Mouse (Mus musculus) heart, embryonic 11.5 days (tissue): Measurements from ENCODE around the gene Crygb. TPM values are rescaled to one million over a fixed set of nuclear protein-coding genes. Genes with fewer than 3 reads are reported as not detected.

Source experiments
- ATAC-seq: fragments of 200-750 bp; cut with Nextera tagmentation; replicated peaks from 2 replicates; pipeline ENCODE4 v1.8.0; 2017; ENCODE audit warnings: moderate library complexity; ENCODE audit not compliant: insufficient number of reproducible peaks, low FRiP score, low TSS enrichment
- H3K27ac ChIP-seq: fragments of 300-500 bp; sonication (generic); 2 replicates; pipeline ENCODE4 v1.5.1; 2014; ENCODE audit warnings: mild to moderate bottlenecking, low read depth, low read length
- H3K27me3 ChIP-seq: fragments of 300-500 bp; sonication (generic); 2 replicates; pipeline ENCODE4 v1.6.1; 2014; ENCODE audit warnings: mild to moderate bottlenecking, low read length, mixed read lengths; ENCODE audit not compliant: control insufficient read depth, insufficient read depth
- H3K36me3 ChIP-seq: fragments of 300-500 bp; sonication (generic); 2 replicates; pipeline ENCODE4 v1.6.1; 2014; ENCODE audit warnings: mild to moderate bottlenecking, low read length, moderate library complexity, mixed read lengths; ENCODE audit not compliant: control insufficient read depth, insufficient read depth
- H3K4me1 ChIP-seq: fragments of 300-500 bp; sonication (generic); 2 replicates; pipeline ENCODE4 v1.6.1; 2014; ENCODE audit warnings: low read length; ENCODE audit not compliant: control insufficient read depth, insufficient read depth
- H3K4me2 ChIP-seq: fragments of 300-500 bp; sonication (generic); 2 replicates; pipeline ENCODE4 v1.6.1; 2014; ENCODE audit warnings: mild to moderate bottlenecking, moderate library complexity
- H3K4me3 ChIP-seq: fragments of 300-500 bp; sonication (generic); 2 replicates; pipeline ENCODE4 v1.5.1; 2014; ENCODE audit warnings: low read depth, low read length
- H3K9ac ChIP-seq: fragments of 300-500 bp; sonication (generic); 2 replicates; pipeline ENCODE4 v1.6.1; 2014; ENCODE audit warnings: mild to moderate bottlenecking, low read depth, low read length, moderate library complexity
- H3K9me3 ChIP-seq: fragments of 300-500 bp; sonication (generic); replicated peaks from 2 replicates; pipeline ENCODE4 v1.6.1; 2016; ENCODE audit warnings: low read length; ENCODE audit not compliant: control insufficient read depth
- WGBS: fragments of 180-500 bp; shearing (Covaris S2); extraction: QIAGEN DNeasy Blood & Tissue Kit; methylation state at CpG from one replicate; pipeline ENCODE4 v1.1.7; 2014; ENCODE audit not compliant: insufficient replicate concordance; 5-methylcytosine and 5-hydroxymethylcytosine counted together
- polyA plus RNA-seq: library from polyadenylated mRNA; unstranded; fragments of >200 nt; fragmentation: Nextera tagmentation; extraction: Ambion mirVana; gene quantifications from 2 replicates; pipeline ENCODE4 v1.2.1, GENCODE M21; 2014

Crygb gene
- polyA plus RNA-seq, result 0.56 and 1.2 TPM in 2 replicates

GRCm38 (mm10) chr1:65082188-65082587 lies at the start of gene Crygb:
TSS of gene Crygb (minus strand) at chr1:65082288.
- peak within 1 kb of the TSS; percentile 11; the same call in 1 of the 2 replicates for H3K4me2 ChIP-seq
- no peaks in the 10 kb centered on the region for H3K36me3 ChIP-seq
- H3K27me3 ChIP-seq, result no peaks in the 10 kb centered on the region
- H3K4me3 ChIP-seq, result no peak within 1 kb of the TSS
- 39% methylated on average over 7 of the region's 7 CpGs for WGBS
- H3K9me3 ChIP-seq, result 0 out of 2 replicates have a peak, but pooled peaks cover 2% of the 10 kb centered on the region
- H3K9ac ChIP-seq, result no peak within 1 kb of the TSS
- no peak for ATAC-seq
- H3K27ac ChIP-seq, result no peak within 1 kb of the TSS
- no peaks in the 10 kb centered on the region for H3K4me1 ChIP-seq

DNA sequence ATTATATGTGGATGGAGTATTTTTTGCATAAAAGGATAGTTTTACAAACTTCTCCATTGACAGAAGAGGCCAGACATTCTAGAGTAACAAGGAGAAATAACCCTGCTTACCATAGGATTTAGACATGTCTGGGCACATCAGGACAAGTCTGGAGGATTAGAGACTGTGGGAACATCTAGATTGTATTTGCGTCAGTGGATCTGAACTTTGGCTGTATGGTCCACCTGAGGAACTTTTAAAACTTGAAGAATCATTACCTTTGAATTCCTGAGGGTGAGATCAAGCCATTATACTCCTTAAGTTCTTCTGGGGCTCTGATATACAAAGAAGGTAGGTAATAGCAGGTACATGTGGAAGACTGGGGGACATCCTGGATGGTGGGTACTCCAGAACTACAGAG lies 49.6 kb upstream of the Crygb start:
- no peaks in the 10 kb centered on the region for H3K27me3 ChIP-seq
- no peaks in the 10 kb centered on the region for H3K4me1 ChIP-seq
- H3K9ac ChIP-seq, result no peak overlapping the region
- ATAC-seq, result no peak
- WGBS, result 90% methylated on average over 1 of the region's 1 CpGs
- H3K9me3 ChIP-seq, result no peaks in the 10 kb centered on the region
- H3K36me3 ChIP-seq, result no peaks in the 10 kb centered on the region
- no peak overlapping the region for H3K27ac ChIP-seq
- no peak overlapping the region for H3K4me3 ChIP-seq
- no peak overlapping the region for H3K4me2 ChIP-seq

DNA sequence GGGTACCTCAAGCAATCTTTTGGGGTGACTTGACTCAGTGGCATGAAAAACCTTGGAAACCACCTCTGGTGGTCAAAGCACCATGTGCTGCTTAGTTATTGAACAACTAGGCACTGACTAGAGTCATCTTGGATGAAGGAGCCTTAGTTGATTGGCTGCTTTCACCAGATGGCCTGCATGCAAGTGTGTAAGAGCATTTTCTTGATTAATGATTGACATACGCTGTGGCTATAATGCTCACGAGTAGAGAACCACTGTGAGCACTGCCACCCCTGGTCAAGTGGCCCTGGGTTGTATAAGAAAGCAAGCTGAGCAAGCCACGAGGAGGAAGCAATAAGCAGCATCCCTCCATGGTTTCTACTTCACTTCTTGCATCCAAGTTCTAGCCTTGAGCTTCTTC lies 48.1 kb upstream of the Crygb start:
- H3K36me3 ChIP-seq, result no peaks in the 10 kb centered on the region
- H3K4me3 ChIP-seq, result no peak overlapping the region
- no peaks in the 10 kb centered on the region for H3K4me1 ChIP-seq
- H3K9ac ChIP-seq, result no peak overlapping the region
- H3K27ac ChIP-seq, result no peak overlapping the region
- H3K4me2 ChIP-seq, result no peak overlapping the region
- no peak for ATAC-seq
- WGBS, result 65% methylated on average over 3 of the region's 3 CpGs
- H3K9me3 ChIP-seq, result no peaks in the 10 kb centered on the region
- H3K27me3 ChIP-seq, result no peaks in the 10 kb centered on the region

DNA sequence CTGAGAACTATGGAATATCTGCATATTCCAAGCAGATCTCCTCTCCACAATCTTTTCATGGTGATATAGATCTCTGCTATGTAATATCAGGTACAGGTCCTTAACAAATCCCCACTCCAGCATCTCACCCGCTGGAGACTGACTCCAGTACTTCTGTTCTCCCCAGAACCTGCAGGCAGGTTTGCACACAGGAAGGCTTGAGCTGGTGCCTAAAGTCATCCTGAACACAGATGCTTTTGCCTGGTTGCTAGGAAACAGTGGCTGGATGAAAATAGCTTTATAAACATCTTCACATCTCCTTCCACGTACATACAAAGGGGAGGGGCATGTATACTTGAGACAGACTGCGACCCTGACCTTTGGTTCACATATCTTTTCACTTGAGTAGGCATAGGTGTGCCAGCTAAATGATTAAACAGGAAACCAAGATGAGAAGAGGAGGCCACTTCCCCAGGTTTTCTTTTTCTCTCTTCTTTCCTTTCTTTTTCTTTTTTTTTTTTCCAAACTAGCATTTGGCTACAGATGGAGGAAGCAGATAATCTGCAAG lies 47.6 kb upstream of the Crygb start:
- Histone ChIP-seq H3K4me1 (no peaks in the 10 kb centered on the region), H3K9ac (no peak overlapping the region), H3K4me2 (no peak overlapping the region), H3K27me3 (no peaks in the 10 kb centered on the region), H3K9me3 (no peaks in the 10 kb centered on the region), H3K36me3 (no peaks in the 10 kb centered on the region), H3K27ac (no peak overlapping the region), H3K4me3 (no peak overlapping the region)
- no peak for ATAC-seq
- 70% methylated on average over 3 of the region's 3 CpGs for WGBS

GRCm38 (mm10) chr1:65122574-65123372 lies 40.7 kb upstream of the Crygb start, which contains the start of gene D630023F18Rik:
TSS of gene D630023F18Rik (minus strand) at chr1:65123214.
- WGBS, result 22% methylated on average over 9 of the region's 9 CpGs
- ATAC-seq, result no peak
- Histone ChIP-seq H3K27me3 (no peaks in the 10 kb centered on the region), H3K4me1 (0 out of 2 replicates have a peak, but pooled peaks cover 2% of the 10 kb centered on the region), H3K9me3 (no peaks in the 10 kb centered on the region), H3K27ac (no peak within 1 kb of the TSS), H3K4me3 (peak within 1 kb of the TSS; percentile 35), H3K4me2 (peak within 1 kb of the TSS; percentile 51), H3K36me3 (no peaks in the 10 kb centered on the region), H3K9ac (no peak within 1 kb of the TSS)

- Histone ChIP-seq H3K9me3 (no peaks in the 10 kb centered on the region), H3K4me2 (no peak within 1 kb of the TSS), H3K36me3 (no peaks in the 10 kb centered on the region), H3K9ac (no peak within 1 kb of the TSS), H3K4me1 (0 out of 2 replicates have a peak, but pooled peaks cover 2% of the 10 kb centered on the region), H3K27me3 (no peaks in the 10 kb centered on the region), H3K27ac (no peak within 1 kb of the TSS), H3K4me3 (no peak within 1 kb of the TSS)
- WGBS, result 87% methylated on average over 1 of the region's 1 CpGs
- ATAC-seq, result no peak
Measured at GRCm38 (mm10) chr1:65119438-65119837, 37.4 kb upstream of the Crygb start, which contains the start of gene Gm28845. TSS of gene Gm28845 (minus strand) at chr1:65119558.

- H3K4me2 ChIP-seq, result no peak overlapping the region
- 61% methylated on average over 8 of the region's 8 CpGs for WGBS
- H3K27me3 ChIP-seq, result no peaks in the 10 kb centered on the region
Measured at GRCm38 (mm10) chr1:65118150-65118913, 36.2 kb upstream of the Crygb start.

GRCm38 (mm10) chr1:65113536-65114172 lies 31.6 kb upstream of the Crygb start:
- Histone ChIP-seq H3K36me3 (no peaks in the 10 kb centered on the region), H3K27ac (no peak overlapping the region), H3K27me3 (no peaks in the 10 kb centered on the region), H3K4me2 (no peak overlapping the region), H3K9me3 (no peaks in the 10 kb centered on the region), H3K4me3 (no peak overlapping the region), H3K9ac (no peak overlapping the region), H3K4me1 (no peaks in the 10 kb centered on the region)
- 88% methylated on average over 5 of the region's 5 CpGs for WGBS
- no peak for ATAC-seq

More at GRCm38 (mm10) chr1:65118150-65118913, 36.2 kb upstream of the Crygb start:
- H3K4me3 ChIP-seq, result no peak overlapping the region
- no peaks in the 10 kb centered on the region for H3K9me3 ChIP-seq
- H3K4me1 ChIP-seq, result 0 out of 2 replicates have a peak, but pooled peaks cover 2% of the 10 kb centered on the region
- no peak overlapping the region for H3K9ac ChIP-seq
- H3K36me3 ChIP-seq, result no peaks in the 10 kb centered on the region
- no peak for ATAC-seq
- no peak overlapping the region for H3K27ac ChIP-seq
